Mouse (Mus musculus) CH12.LX (cell line): ENCODE measurements around the gene Dusp2.

Source experiments
- CHD1 ChIP-seq: IDR thresholded peaks from 2 replicates; pipeline ENCODE4 v1.6.1; 2012; ENCODE audit warnings: low read depth, low read length, improper control_type of control experiment, inconsistent platforms
- CTCF ChIP-seq, 2 experiments: IDR thresholded peaks in 1 of 2; conservative IDR thresholded peaks in 1 of 2; 2 replicates each; pipeline ENCODE4 v1.5.1; 2011 to 2012; ENCODE audit warnings: low read depth in 2 of 2, low read length in 2 of 2, improper control_type of control experiment in 1 of 2, inconsistent platforms in 1 of 2, mild to moderate bottlenecking in 1 of 2, moderate library complexity in 1 of 2
- EP300 ChIP-seq: IDR thresholded peaks from 2 replicates; pipeline ENCODE4 v1.6.1; 2011; ENCODE audit warnings: low read length, improper control_type of control experiment
- POLR2A ChIP-seq: IDR thresholded peaks from 2 replicates; pipeline ENCODE4 v1.6.1; 2011; ENCODE audit warnings: low read depth, mild to moderate bottlenecking, improper control_type of control experiment, low read length
- USF1 ChIP-seq: IDR thresholded peaks from 2 replicates; pipeline ENCODE4 v1.6.1; 2014; ENCODE audit warnings: low read depth, mild to moderate bottlenecking, inconsistent platforms, low read length, improper control_type of control experiment

DNA sequence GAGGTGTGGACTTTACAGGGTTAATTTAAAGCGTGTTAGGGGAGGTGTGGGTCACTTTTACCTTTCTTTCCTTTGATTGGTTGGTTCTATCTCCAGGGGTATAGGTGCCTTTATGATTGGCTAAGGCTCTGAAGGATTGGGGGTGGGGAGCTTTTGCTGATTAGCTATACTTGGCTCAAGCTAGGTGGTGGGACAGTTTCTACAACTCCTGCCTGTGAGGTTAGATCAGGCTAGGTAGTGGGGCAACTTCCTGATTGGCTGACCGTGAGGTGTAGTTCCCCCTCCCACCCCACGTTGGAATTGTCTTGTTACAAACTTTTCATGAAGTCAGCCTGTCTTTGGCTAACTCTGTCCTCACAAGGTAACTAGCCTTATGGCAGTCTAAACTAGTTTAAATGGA lies 28.8 kb upstream of the Dusp2 start:
- TF ChIP-seq POLR2A (no peak), USF1 (no peak), EP300 (no peak), CTCF (conservative IDR thresholded peaks at IDR 0.05 in 1 of 2, IDR thresholded peaks at IDR 0.05 in 1 of 2; ENCODE audit: low read depth in 2 of 2, low read length in 2 of 2) (no peak), CHD1 (no peak)
